Mouse (Mus musculus): ENCODE data around the gene Dnajc6.

DNA sequence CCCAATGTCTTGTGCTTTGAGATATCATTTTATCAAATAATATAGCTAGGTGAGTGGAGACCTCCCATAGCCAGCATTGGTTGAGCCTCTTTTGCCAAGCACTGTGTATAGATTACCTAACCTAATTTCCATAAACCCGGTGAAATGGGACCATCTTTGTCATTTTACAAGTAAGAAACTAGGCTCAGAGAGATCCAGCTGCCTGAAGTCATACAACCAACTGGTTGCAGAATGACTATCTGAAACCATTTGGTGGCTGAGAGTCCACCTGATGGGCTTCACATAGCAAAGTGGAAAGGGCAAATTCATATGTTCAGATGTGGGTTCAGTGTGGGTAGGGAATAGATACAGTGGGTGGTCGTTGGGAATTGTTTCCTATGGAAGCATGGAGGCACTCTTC is 154.5 kb downstream of the Dnajc6 start:
- TF ChIP-seq CTCF (IDR thresholded peaks at IDR 0.05; ENCODE audit: control insufficient read depth, insufficient read depth, low read length) = no peak
- no peak for TF ChIP-seq POLR2A (IDR thresholded peaks at IDR 0.05; ENCODE audit: borderline replicate concordance, control insufficient read depth, low read depth, low read length)
